Comparison of ENCODE assay signal across 9 mouse cellular contexts in the genomic region with DNA sequence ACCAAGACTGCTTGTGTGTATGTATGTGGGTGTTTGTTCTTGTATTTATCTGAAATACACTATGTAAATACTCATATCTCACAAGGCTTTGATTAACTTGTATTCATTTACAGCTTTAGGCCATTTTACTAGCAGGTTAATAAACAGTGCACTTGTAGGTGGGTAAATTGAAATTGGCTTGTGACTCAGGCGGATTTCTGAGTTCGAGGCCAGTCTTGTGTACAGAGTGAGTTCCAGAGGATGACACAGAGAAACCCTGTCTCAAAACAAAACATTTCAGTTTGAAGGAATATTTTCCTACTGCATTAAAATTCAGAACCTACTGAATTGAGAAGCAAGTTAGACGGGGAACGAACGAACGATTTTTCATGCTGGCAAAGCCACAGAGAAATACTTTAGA. TPM values are rescaled to one million over a fixed set of nuclear protein-coding genes. Genes with fewer than 3 reads are reported as not detected.
DNase-seq lines count a peak whose midpoint lies in the region; ATAC-seq and TF ChIP-seq lines count a peak whose summit lies in the region.
"Had no signal": no experiment of that assay in that cellular context is flagged by ENCODE, and none has a peak within 500 bp of the region (broad histone marks: within the 10 kb centered on the region; RNA-seq: fewer than 3 reads in every experiment).

No protein-coding gene starts in this region.

- H3K4me1 ChIP-seq in heart, embryonic 11.5 days (ENCODE audit: control insufficient read depth, insufficient read depth, low read length), result peaks cover 8% of the 10 kb centered on the region
- peaks cover 9 to 13% of the 10 kb centered on the region in 2 experiments for H3K4me1 ChIP-seq in MEL (ENCODE audit: control insufficient read depth in 1 of 2, insufficient read depth in 2 of 2, low read length in 2 of 2)
- peaks cover 27% of the 10 kb centered on the region for H3K4me1 ChIP-seq in hindbrain, embryonic 15.5 days (replicated peaks)
- peaks cover 17% of the 10 kb centered on the region for H3K4me1 ChIP-seq in midbrain, embryonic 11.5 days (ENCODE audit: control insufficient read depth, insufficient read depth, low read length)

- no peak for ATAC-seq in heart, embryonic 11.5 days (replicated peaks; ENCODE audit: insufficient number of reproducible peaks, low FRiP score, low TSS enrichment)
- ATAC-seq in hindbrain, embryonic 15.5 days (ENCODE audit: low FRiP score, low read depth), result no peak
- no peak for ATAC-seq in midbrain, embryonic 11.5 days (ENCODE audit: low FRiP score)

- H3K9me3 ChIP-seq in heart, embryonic 11.5 days (replicated peaks; ENCODE audit: control insufficient read depth, low read length), result no peaks in the 10 kb centered on the region
- no peaks in the 10 kb centered on the region for H3K9me3 ChIP-seq in MEL (replicated peaks; ENCODE audit: insufficient read depth, low read length)
- no peaks in the 10 kb centered on the region for H3K9me3 ChIP-seq in hindbrain, embryonic 15.5 days
- H3K9me3 ChIP-seq in midbrain, embryonic 11.5 days (ENCODE audit: control insufficient read depth, low read length), result no peaks in the 10 kb centered on the region

- peaks cover 62% of the 10 kb centered on the region for H3K79me2 ChIP-seq in MEL (ENCODE audit: control insufficient read depth, insufficient read depth, low read length, poor library complexity)

- no peak for TF ChIP-seq POLR2A in MEL (IDR thresholded peaks at IDR 0.05; ENCODE audit: control insufficient read depth in 1 of 2, insufficient read depth in 1 of 2, low read depth in 1 of 2, low read length in 2 of 2, poor library complexity in 1 of 2)

- TF ChIP-seq EP300 in MEL (IDR thresholded peaks at IDR 0.05; ENCODE audit: low read depth in 1 of 2, low read length in 2 of 2), result no peak

- no peak overlapping the region for H3K4me3 ChIP-seq in heart, embryonic 11.5 days (ENCODE audit: low read depth, low read length)
- peak overlapping the region in 1 of 2 experiments; percentile 77; a peak in 2 of 4 replicates for H3K4me3 ChIP-seq in MEL (ENCODE audit: control insufficient read depth in 1 of 2, insufficient read depth in 1 of 2, low read depth in 2 of 2, low read length in 2 of 2)
- H3K4me3 ChIP-seq in hindbrain, embryonic 15.5 days, result peak overlapping the region; percentile 93
- H3K4me3 ChIP-seq in midbrain, embryonic 11.5 days (ENCODE audit: low read depth, low read length), result peak overlapping the region; percentile 17; the same call in 1 of the 2 replicates

- H3K4me2 ChIP-seq in heart, embryonic 11.5 days, result peak overlapping the region; percentile 85
- peak overlapping the region; percentile 89 for H3K4me2 ChIP-seq in hindbrain, embryonic 15.5 days
- H3K4me2 ChIP-seq in midbrain, embryonic 11.5 days, result peak overlapping the region; percentile 79

- no peaks in the 10 kb centered on the region for H3K36me3 ChIP-seq in heart, embryonic 11.5 days (ENCODE audit: control insufficient read depth, insufficient read depth, low read length)
- H3K36me3 ChIP-seq in MEL (ENCODE audit: control insufficient read depth in 1 of 2, insufficient read depth in 2 of 2, low read length in 2 of 2), result peaks cover 18 to 32% of the 10 kb centered on the region in 2 experiments
- H3K36me3 ChIP-seq in hindbrain, embryonic 15.5 days, result no peaks in the 10 kb centered on the region
- no peaks in the 10 kb centered on the region for H3K36me3 ChIP-seq in midbrain, embryonic 11.5 days (ENCODE audit: control insufficient read depth, insufficient read depth, low read length)

- intact Hi-C loops in heart, postnatal 36 days (cut with DNase I), result no loop called here
- intact Hi-C loops in left cerebral cortex, postnatal 36 days (cut with DNase I), result no loop called here

- WGBS in heart, embryonic 11.5 days (ENCODE audit: insufficient replicate concordance), result 82% methylated on average over 6 of the region's 6 CpGs
- WGBS in hindbrain, embryonic 15.5 days, result 61% methylated on average over 6 of the region's 6 CpGs
- 84% methylated on average over 6 of the region's 6 CpGs for WGBS in midbrain, embryonic 11.5 days

- TF ChIP-seq RAD21 in MEL (IDR thresholded peaks at IDR 0.05; ENCODE audit: low read depth, low read length), result no peak

- no peaks in the 10 kb centered on the region for H3K27me3 ChIP-seq in heart, embryonic 11.5 days (ENCODE audit: control insufficient read depth, insufficient read depth, low read length)
- no peaks in the 10 kb centered on the region for H3K27me3 ChIP-seq in MEL (ENCODE audit: control insufficient read depth in 1 of 2, insufficient read depth in 2 of 2, low read length in 2 of 2)
- no peaks in the 10 kb centered on the region for H3K27me3 ChIP-seq in hindbrain, embryonic 15.5 days
- no peaks in the 10 kb centered on the region for H3K27me3 ChIP-seq in midbrain, embryonic 11.5 days (ENCODE audit: control insufficient read depth, insufficient read depth, low read length)

- no peak overlapping the region for H3K9ac ChIP-seq in heart, embryonic 11.5 days (ENCODE audit: low read depth, low read length)
- peak overlapping the region; percentile 99 for H3K9ac ChIP-seq in MEL (ENCODE audit: control insufficient read depth, low read depth, low read length, poor library complexity, severe bottlenecking)
- no peak overlapping the region for H3K9ac ChIP-seq in hindbrain, embryonic 15.5 days
- peak overlapping the region; percentile 27; the same call in 1 of the 2 replicates for H3K9ac ChIP-seq in midbrain, embryonic 11.5 days (ENCODE audit: low read length)

- no peak for TF ChIP-seq CTCF in MEL (IDR thresholded peaks at IDR 0.05 in 2 of 3, conservative IDR thresholded peaks at IDR 0.05 in 1 of 3; ENCODE audit: control insufficient read depth in 1 of 3, insufficient read depth in 1 of 3, low read depth in 2 of 3, low read length in 3 of 3, poor library complexity in 1 of 3, severe bottlenecking in 1 of 3)

- H3K27ac ChIP-seq in heart, embryonic 11.5 days (ENCODE audit: low read depth, low read length), result no peak overlapping the region
- no peak overlapping the region for H3K27ac ChIP-seq in MEL (ENCODE audit: control insufficient read depth, low read depth, low read length)
- H3K27ac ChIP-seq in hindbrain, embryonic 15.5 days (replicated peaks), result no peak overlapping the region
- no peak overlapping the region for H3K27ac ChIP-seq in midbrain, embryonic 11.5 days (ENCODE audit: low read depth, low read length)

- DNase-seq in heart, postnatal 36 days, result no peak
- DNase-seq in MEL (ENCODE audit: low read depth, low spot score), result no peak
- DNase-seq in midbrain, embryonic 11.5 days (ENCODE audit: low spot score, missing footprints), result peak; percentile 19
- DNase-seq in embryo, embryonic 10.5 days (ENCODE audit: low spot score), result no peak
- no peak for DNase-seq in adrenal gland, adult 8-10 months
- no peak for DNase-seq in left cerebral cortex, postnatal 36 days (ENCODE audit: low spot score in 2 of 2)
- DNase-seq: adrenal gland, postnatal 36 days had no signal

TF ChIP-seq in MEL, 35 proteins besides CTCF, POLR2A, EP300 and RAD21:
- TF ChIP-seq ELF1 (IDR thresholded peaks at IDR 0.05; ENCODE audit: low read depth, low read length) (no peak), MYC (IDR thresholded peaks at IDR 0.05; ENCODE audit: low read depth, low read length) (no peak), CHD1 (IDR thresholded peaks at IDR 0.05; ENCODE audit: low read depth, low read length) (0 out of 2 replicates have a peak, but pooled peaks have one; percentile 13), NELFE (IDR thresholded peaks at IDR 0.05; ENCODE audit: low read depth, low read length) (no peak), NRF1 (IDR thresholded peaks at IDR 0.05; ENCODE audit: insufficient read depth, low read depth, low read length, poor library complexity, severe bottlenecking) (no peak), JUND (IDR thresholded peaks at IDR 0.05; ENCODE audit: low read depth, low read length) (no peak), TBP (IDR thresholded peaks at IDR 0.05; ENCODE audit: low read depth, low read length) (no peak)

RNA-seq across cellular contexts. Expression of a gene that starts 2.4 kb away (rescaled TPM):
- polyA plus RNA-seq in heart, embryonic 11.5 days (2014; fragmentation: Nextera tagmentation; extraction: Ambion mirVana), result 39.8 and 41.7 TPM in 2 replicates
- 100 to 1,000 TPM; 125 to 141 TPM for total RNA-seq in heart, postnatal 36 days (2021)
- total RNA-seq in MEL (2012; rRNA removed), result 62.9 and 67.7 TPM in 2 replicates
- 100 to 1,000 TPM in 1 of 2 experiments, 10 to 100 TPM in 1; 87.8 to 140 TPM for polyA plus RNA-seq in MEL (2012; ENCODE audit: insufficient read depth in 1 of 2, insufficient read length in 2 of 2, low read depth in 1 of 2, low replicate concordance in 2 of 2, missing spikeins in 1 of 2)
- 46.8 and 46.9 TPM in 2 replicates for polyA plus RNA-seq in hindbrain, embryonic 15.5 days (2015; fragmentation: Nextera tagmentation; extraction: Ambion mirVana)
- 79.1 and 82.5 TPM in 2 replicates for polyA plus RNA-seq in midbrain, embryonic 11.5 days (2014; fragmentation: Nextera tagmentation; extraction: Ambion mirVana)
- total RNA-seq in adrenal gland, adult 8-10 months (2022), result 100 to 1,000 TPM; 152 to 158 (median 154) TPM
- total RNA-seq in left cerebral cortex, postnatal 36 days (2021), result 100 to 1,000 TPM; 191 to 198 TPM

Comparison
In these comparisons a context has a peak if more than half of its experiments do, and no peak if none do; other contexts are left out.
1. H3K9ac ChIP-seq: peak in MEL (single experiment) and midbrain, embryonic 11.5 days (single experiment); none in heart, embryonic 11.5 days (single experiment) and hindbrain, embryonic 15.5 days (single experiment).
2. Peak in every context shown above with its lines, with median percentiles within 50 percentile points of each other: H3K4me2 ChIP-seq.